Mouse (Mus musculus): Measurements from ENCODE around the gene Lman1l. TPM values are rescaled to one million over a fixed set of nuclear protein-coding genes. Genes with fewer than 3 reads are reported as not detected.
A peak's percentile ranks its signal among the peaks of the same experiment; 100 is the strongest.

Gene Lman1l
- total and polyA plus RNA-seq, 2 experiments from 2014 or later = not detected

GRCm38 (mm10) chr9:57633481-57634024, 13.0 kb upstream of the Lman1l start:
- no peak overlapping the region for H3K9ac ChIP-seq (replicated peaks; ENCODE audit: low read length, poor library complexity, severe bottlenecking)
- 27% methylated on average over 4 of the region's 4 CpGs for WGBS
- TF ChIP-seq CTCF (IDR thresholded peaks at IDR 0.05) = peak; percentile 46
- no peak overlapping the region for H3K4me2 ChIP-seq (ENCODE audit: low read depth, low read length, poor library complexity, severe bottlenecking)
- peaks cover under 1% of the 10 kb centered on the region; the same call in 1 of the 2 replicates for H3K4me1 ChIP-seq (ENCODE audit: insufficient read depth, low read length)
- no peak overlapping the region for H3K4me3 ChIP-seq (ENCODE audit: low read depth, low read length)
- H3K9me3 ChIP-seq (ENCODE audit: low read length) = no peaks in the 10 kb centered on the region
- H3K27ac ChIP-seq (ENCODE audit: low read depth, low read length) = no peak overlapping the region
- peaks cover 39% of the 10 kb centered on the region for H3K36me3 ChIP-seq (ENCODE audit: insufficient read depth, low read length)
- no peaks in the 10 kb centered on the region for H3K27me3 ChIP-seq (ENCODE audit: insufficient read depth, low read length)
- peak; percentile 36 for DNase-seq (ENCODE audit: low spot score)
- ATAC-seq (ENCODE audit: low FRiP score) = no peak

- H3K27me3 ChIP-seq (ENCODE audit: insufficient read depth, low read length) = no peaks in the 10 kb centered on the region
- DNase-seq (ENCODE audit: low spot score) (peak; percentile 77), ATAC-seq (ENCODE audit: low FRiP score) (peak; percentile 66)
- H3K4me1 ChIP-seq (ENCODE audit: insufficient read depth, low read length) = no peaks in the 10 kb centered on the region
- H3K36me3 ChIP-seq (ENCODE audit: insufficient read depth, low read length) = peaks cover 79% of the 10 kb centered on the region
- no peaks in the 10 kb centered on the region for H3K9me3 ChIP-seq (ENCODE audit: low read length)
- H3K4me3 ChIP-seq (ENCODE audit: low read depth, low read length) = no peak overlapping the region
- H3K9ac ChIP-seq (replicated peaks; ENCODE audit: low read length, poor library complexity, severe bottlenecking) = no peak overlapping the region
- 0 out of 2 replicates have a peak overlapping the region, but pooled peaks have one; percentile 0 for H3K27ac ChIP-seq (ENCODE audit: low read depth, low read length)
- WGBS = 73% methylated on average over 14 of the region's 14 CpGs
- TF ChIP-seq CTCF (IDR thresholded peaks at IDR 0.05) = peak; percentile 98
- no peak overlapping the region for H3K4me2 ChIP-seq (ENCODE audit: low read depth, low read length, poor library complexity, severe bottlenecking)
Measured at GRCm38 (mm10) chr9:57629118-57629874, 8.7 kb upstream of the Lman1l start.

GRCm38 (mm10) chr9:57628717-57629116, 8.1 kb upstream of the Lman1l start:
- DNase-seq (ENCODE audit: low spot score) (no peak), ATAC-seq (ENCODE audit: low FRiP score) (no peak)
- 92% methylated on average over 12 of the region's 12 CpGs for WGBS
- no peak overlapping the region for H3K4me2 ChIP-seq (ENCODE audit: low read depth, low read length, poor library complexity, severe bottlenecking)
- H3K9ac ChIP-seq (replicated peaks; ENCODE audit: low read length, poor library complexity, severe bottlenecking) = no peak overlapping the region
- no peak overlapping the region for H3K4me3 ChIP-seq (ENCODE audit: low read depth, low read length)
- no peak for TF ChIP-seq CTCF (IDR thresholded peaks at IDR 0.05)
- peaks cover 76% of the 10 kb centered on the region for H3K36me3 ChIP-seq (ENCODE audit: insufficient read depth, low read length)
- no peaks in the 10 kb centered on the region for H3K9me3 ChIP-seq (ENCODE audit: low read length)
- H3K27me3 ChIP-seq (ENCODE audit: insufficient read depth, low read length) = no peaks in the 10 kb centered on the region
- no peaks in the 10 kb centered on the region for H3K4me1 ChIP-seq (ENCODE audit: insufficient read depth, low read length)
- no peak overlapping the region for H3K27ac ChIP-seq (ENCODE audit: low read depth, low read length)

- Histone ChIP-seq H3K9me3 (ENCODE audit: low read length) (no peaks in the 10 kb centered on the region), H3K36me3 (ENCODE audit: insufficient read depth, low read length) (peaks cover 74% of the 10 kb centered on the region), H3K4me3 (ENCODE audit: low read depth, low read length) (no peak overlapping the region), H3K4me1 (ENCODE audit: insufficient read depth, low read length) (no peaks in the 10 kb centered on the region), H3K4me2 (ENCODE audit: low read depth, low read length, poor library complexity, severe bottlenecking) (no peak overlapping the region), H3K27ac (ENCODE audit: low read depth, low read length) (no peak overlapping the region), H3K27me3 (ENCODE audit: insufficient read depth, low read length) (no peaks in the 10 kb centered on the region), H3K9ac (replicated peaks; ENCODE audit: low read length, poor library complexity, severe bottlenecking) (no peak overlapping the region)
- 91% methylated on average over 11 of the region's 11 CpGs for WGBS
- ATAC-seq (ENCODE audit: low FRiP score) (no peak), DNase-seq (ENCODE audit: low spot score) (no peak)
- TF ChIP-seq CTCF (IDR thresholded peaks at IDR 0.05) = no peak
Measured at GRCm38 (mm10) chr9:57627892-57628291, 7.3 kb upstream of the Lman1l start.

- peaks cover 71% of the 10 kb centered on the region for H3K36me3 ChIP-seq (ENCODE audit: insufficient read depth, low read length)
- H3K9me3 ChIP-seq (ENCODE audit: low read length) = no peaks in the 10 kb centered on the region
- 90% methylated on average over 17 of the region's 17 CpGs for WGBS
- ATAC-seq (ENCODE audit: low FRiP score) = no peak
- H3K27me3 ChIP-seq (ENCODE audit: insufficient read depth, low read length) = no peaks in the 10 kb centered on the region
- H3K27ac ChIP-seq (ENCODE audit: low read depth, low read length) = no peak overlapping the region
- no peak overlapping the region for H3K4me2 ChIP-seq (ENCODE audit: low read depth, low read length, poor library complexity, severe bottlenecking)
- no peak for DNase-seq (ENCODE audit: low spot score)
- no peak overlapping the region for H3K4me3 ChIP-seq (ENCODE audit: low read depth, low read length)
- TF ChIP-seq CTCF (IDR thresholded peaks at IDR 0.05) = no peak
- H3K4me1 ChIP-seq (ENCODE audit: insufficient read depth, low read length) = no peaks in the 10 kb centered on the region
- H3K9ac ChIP-seq (replicated peaks; ENCODE audit: low read length, poor library complexity, severe bottlenecking) = no peak overlapping the region
Measured at GRCm38 (mm10) chr9:57627191-57627590, 6.6 kb upstream of the Lman1l start.
